Mouse (Mus musculus) CD4-positive, CD25-positive, alpha-beta regulatory T cell, adult 4 months (primary cell): ENCODE measurements around the gene Vmn1r11. TPM values are rescaled to one million over a fixed set of nuclear protein-coding genes. Genes with fewer than 3 reads are reported as not detected.

Experiments used
- ATAC-seq: one replicate; pipeline ENCODE4 v1.8.0; 2017
- polyA plus RNA-seq, 2 experiments: library from polyadenylated mRNA; unstranded; fragments of 100-300 nt; shearing (Covaris generic); gene quantifications; one replicate each; pipeline ENCODE4 v1.2.1; 2017

The Vmn1r11 gene
- not detected for polyA plus RNA-seq

GRCm38 (mm10) chr6:57133155-57133554, at the start of gene Vmn1r11:
Gene Vmn1r11, plus strand, starts transcription at chr6:57133455.
- ATAC-seq: no peak

- no peak for ATAC-seq
Measured at GRCm38 (mm10) chr6:57106358-57106757, 26.9 kb upstream of the Vmn1r11 start.

- no peak for ATAC-seq
Measured at GRCm38 (mm10) chr6:57109154-57109553, 24.1 kb upstream of the Vmn1r11 start, which contains the start of gene Vmn1r10. Gene Vmn1r10, plus strand, starts transcription at chr6:57109454.

GRCm38 (mm10) chr6:57156619-57157018, 23.4 kb downstream of the Vmn1r11 start, which contains the start of gene Vmn1r12:
Gene Vmn1r12, plus strand, starts transcription at chr6:57156919.
- ATAC-seq: no peak

Other genes with a start within 250 kb of the Vmn1r11 start
- 10 to 100 TPM; 57.3 to 63.7 TPM for gene Nt5c3, start 209.5 kb upstream of the Vmn1r11 start, polyA plus RNA-seq
- under 1 TPM in 1 of 2 experiments, not detected in 1; 0.16 TPM for gene Vmn1r4, start 209.4 kb upstream of the Vmn1r11 start, polyA plus RNA-seq
- gene Vmn1r5, start 163.2 kb upstream of the Vmn1r11 start, polyA plus RNA-seq: not detected
- gene Vmn1r6, start 136.2 kb upstream of the Vmn1r11 start, polyA plus RNA-seq: not detected
- gene Vmn1r7, start 108.1 kb upstream of the Vmn1r11 start, polyA plus RNA-seq: not detected
- not detected for gene Vmn1r8, start 101.2 kb upstream of the Vmn1r11 start, polyA plus RNA-seq
- gene Vmn1r9, start 66.7 kb upstream of the Vmn1r11 start, polyA plus RNA-seq: not detected
- gene Vmn1r10, start 24.0 kb upstream of the Vmn1r11 start, polyA plus RNA-seq: not detected
- not detected for gene Vmn1r12, start 23.5 kb downstream of the Vmn1r11 start, polyA plus RNA-seq
- 1 to 10 TPM in 1 of 2 experiments, not detected in 1; 1.5 TPM for gene Vmn1r13, start 69.8 kb downstream of the Vmn1r11 start, polyA plus RNA-seq
- not detected for gene Vmn1r14, start 98.2 kb downstream of the Vmn1r11 start, polyA plus RNA-seq
- not detected for gene Vmn1r15, start 124.5 kb downstream of the Vmn1r11 start, polyA plus RNA-seq
- gene Vmn1r16, start 196.0 kb downstream of the Vmn1r11 start, polyA plus RNA-seq: not detected
- not detected for gene Vmn1r17, start 230.3 kb downstream of the Vmn1r11 start, polyA plus RNA-seq